Mouse (Mus musculus): ENCODE results near the gene Slc25a43. TPM values are rescaled to one million over a fixed set of nuclear protein-coding genes. Genes with fewer than 3 reads are reported as not detected.

Slc25a43 gene
- polyA plus RNA-seq, 1 experiment from 2014 or later: 1.5 TPM

Other genes with a start within 250 kb of the Slc25a43 start
- 497 and 560 TPM in 2 replicates for gene Pgrmc1, start 145.5 kb upstream of the Slc25a43 start, polyA plus RNA-seq (2015; fragmentation: Nextera tagmentation; extraction: Ambion mirVana)
- gene Akap17b, start 98.3 kb upstream of the Slc25a43 start, polyA plus RNA-seq (2015; fragmentation: Nextera tagmentation; extraction: Ambion mirVana): 5.9 and 6.1 TPM in 2 replicates
- gene Slc25a5, start 52.0 kb downstream of the Slc25a43 start, polyA plus RNA-seq (2015; fragmentation: Nextera tagmentation; extraction: Ambion mirVana): 530 and 612 TPM in 2 replicates
- gene Ube2a, start 130.2 kb downstream of the Slc25a43 start, polyA plus RNA-seq (2015; fragmentation: Nextera tagmentation; extraction: Ambion mirVana): 115 and 117 TPM in 2 replicates
- gene C330007P06Rik, start 130.5 kb downstream of the Slc25a43 start, polyA plus RNA-seq (2015; fragmentation: Nextera tagmentation; extraction: Ambion mirVana): 24.2 and 27.6 TPM in 2 replicates
- 18.3 and 19.5 TPM in 2 replicates for gene Nkrf, start 159.2 kb downstream of the Slc25a43 start, polyA plus RNA-seq (2015; fragmentation: Nextera tagmentation; extraction: Ambion mirVana)
- 72.2 TPM in 2 replicates for gene Sept6, start 248.1 kb downstream of the Slc25a43 start, polyA plus RNA-seq (2015; fragmentation: Nextera tagmentation; extraction: Ambion mirVana)